Mouse (Mus musculus) hindbrain, embryonic 11.5 days (tissue): ENCODE data around the gene Slc6a3. TPM values are rescaled to one million over a fixed set of nuclear protein-coding genes. Genes with fewer than 3 reads are reported as not detected.

Experiments used
- ATAC-seq: fragments of 200-750 bp; cut with Nextera tagmentation; 2 replicates; pipeline ENCODE4 v1.8.0; 2017; ENCODE audit warnings: mild to moderate bottlenecking, moderate TSS enrichment, moderate library complexity; ENCODE audit not compliant: low FRiP score
- DNase-seq: peaks from one replicate; pipeline ENCODE4 v3.0.0-alpha.2; 2015; ENCODE audit warnings: low spot score
- H3K27ac ChIP-seq: fragments of 300-500 bp; sonication (generic); 2 replicates; pipeline ENCODE4 v1.5.1; 2014; ENCODE audit warnings: mild to moderate bottlenecking, low read depth, low read length
- H3K27me3 ChIP-seq: fragments of 300-500 bp; sonication (generic); 2 replicates; pipeline ENCODE4 v1.6.1; 2014; ENCODE audit warnings: mild to moderate bottlenecking, low read length, moderate library complexity, mixed read lengths; ENCODE audit not compliant: control insufficient read depth, insufficient read depth
- H3K36me3 ChIP-seq: fragments of 300-500 bp; sonication (generic); 2 replicates; pipeline ENCODE4 v1.6.1; 2014; ENCODE audit warnings: mild to moderate bottlenecking, low read length, moderate library complexity, mixed read lengths; ENCODE audit not compliant: control insufficient read depth, insufficient read depth
- H3K4me1 ChIP-seq: fragments of 300-500 bp; sonication (generic); replicated peaks from 2 replicates; pipeline ENCODE4 v1.6.1; 2014; ENCODE audit warnings: low read length, mixed read lengths; ENCODE audit not compliant: control insufficient read depth, insufficient read depth
- H3K4me2 ChIP-seq: fragments of 300-500 bp; sonication (generic); replicated peaks from 2 replicates; pipeline ENCODE4 v1.6.1; 2014; ENCODE audit warnings: mild to moderate bottlenecking, low read depth, low read length
- H3K4me3 ChIP-seq: fragments of 300-500 bp; sonication (generic); 2 replicates; pipeline ENCODE4 v1.5.1; 2014; ENCODE audit warnings: low read depth, low read length
- H3K9ac ChIP-seq: fragments of 300-500 bp; sonication (generic); 2 replicates; pipeline ENCODE4 v1.6.1; 2014; ENCODE audit warnings: low read depth, low read length
- H3K9me3 ChIP-seq: fragments of 300-500 bp; sonication (generic); 2 replicates; pipeline ENCODE4 v1.6.1; 2016; ENCODE audit warnings: low read length; ENCODE audit not compliant: control insufficient read depth
- WGBS: fragments of 180-500 bp; shearing (Covaris S2); extraction: QIAGEN DNeasy Blood & Tissue Kit; methylation state at CpG from one replicate; pipeline ENCODE4 v1.1.7; 2014; 5-methylcytosine and 5-hydroxymethylcytosine counted together
- polyA plus RNA-seq: library from polyadenylated mRNA; unstranded; fragments of >200 nt; fragmentation: Nextera tagmentation; extraction: Ambion mirVana; gene quantifications from 2 replicates; pipeline ENCODE4 v1.2.1, GENCODE M21; 2014

Slc6a3 gene
- polyA plus RNA-seq, 1 experiment from 2014 or later = 0.36 TPM

DNA sequence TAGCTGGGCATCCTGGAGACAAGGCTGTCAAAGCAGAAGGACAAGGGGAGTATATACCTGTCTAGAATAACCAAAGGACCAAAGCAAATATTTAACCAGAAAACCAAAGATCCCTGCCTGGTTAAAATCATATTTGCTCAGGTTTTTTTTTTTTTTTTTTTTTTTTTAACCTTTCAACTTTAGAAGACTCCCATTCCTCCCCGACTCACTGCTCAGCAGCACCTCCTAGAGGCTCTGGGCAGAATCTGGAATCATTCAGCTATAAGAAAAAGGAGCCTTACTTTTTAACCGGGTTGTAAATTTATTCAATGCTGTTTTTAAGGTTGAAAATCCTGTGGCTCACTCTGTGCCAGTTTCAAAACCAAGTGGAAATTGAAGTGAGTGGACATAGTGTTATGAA lies 33.8 kb upstream of the Slc6a3 start:
- H3K9me3 ChIP-seq = no peaks in the 10 kb centered on the region
- ATAC-seq (no peak), DNase-seq (peak; percentile 42)
- no peaks in the 10 kb centered on the region for H3K27me3 ChIP-seq
- no peak overlapping the region for H3K27ac ChIP-seq
- 0 out of 2 replicates have a peak, but pooled peaks cover 6% of the 10 kb centered on the region for H3K36me3 ChIP-seq
- H3K9ac ChIP-seq = no peak overlapping the region
- WGBS = 79% methylated on average over 2 of the region's 2 CpGs
- no peak overlapping the region for H3K4me3 ChIP-seq
- H3K4me1 ChIP-seq = no peaks in the 10 kb centered on the region
- no peak overlapping the region for H3K4me2 ChIP-seq

DNA sequence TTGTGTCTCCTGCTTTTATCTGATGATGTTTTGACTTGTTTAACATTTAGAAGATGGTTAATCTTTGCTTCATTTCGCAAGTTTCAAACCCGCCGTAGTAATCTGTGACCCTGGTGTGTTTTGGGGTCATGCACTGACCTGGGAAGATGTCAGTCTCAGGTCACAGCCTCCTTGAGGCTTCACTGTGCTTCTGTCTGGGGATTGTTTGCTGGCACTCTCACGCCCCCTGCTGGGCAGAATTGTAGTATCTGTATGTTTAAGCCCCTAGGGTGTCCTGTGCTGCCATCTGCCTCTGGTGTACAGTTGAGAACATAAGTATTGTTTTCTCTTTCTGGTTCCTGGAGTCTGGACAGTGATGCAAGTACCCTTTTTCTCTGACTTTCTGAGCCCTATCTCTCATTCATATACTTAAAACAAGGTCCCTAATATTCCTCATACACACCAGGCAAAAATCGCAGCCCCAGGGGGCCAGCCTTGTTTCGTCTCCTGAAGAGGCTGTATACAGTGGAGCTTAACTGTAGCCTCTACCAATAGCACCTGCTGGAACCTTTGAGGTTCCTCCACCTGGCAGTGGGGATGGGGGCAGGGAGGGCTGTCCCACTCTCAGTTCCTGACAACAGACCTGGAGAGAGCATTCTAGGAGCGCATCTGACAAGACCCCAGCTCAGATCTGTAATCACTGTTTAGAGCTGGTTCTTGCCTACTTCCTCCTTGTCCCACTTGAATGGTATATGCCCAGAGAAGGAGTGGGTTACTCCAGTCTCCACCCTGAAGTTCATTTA lies 30.7 kb upstream of the Slc6a3 start:
- H3K4me2 ChIP-seq = no peak overlapping the region
- no peak overlapping the region for H3K4me3 ChIP-seq
- DNase-seq (peak; percentile 83), ATAC-seq (peak; percentile 67)
- no peaks in the 10 kb centered on the region for H3K9me3 ChIP-seq
- no peak overlapping the region for H3K27ac ChIP-seq
- H3K9ac ChIP-seq = no peak overlapping the region
- H3K4me1 ChIP-seq = no peaks in the 10 kb centered on the region
- 0 out of 2 replicates have a peak, but pooled peaks cover 3% of the 10 kb centered on the region for H3K36me3 ChIP-seq
- 70% methylated on average over 7 of the region's 7 CpGs for WGBS
- no peaks in the 10 kb centered on the region for H3K27me3 ChIP-seq

DNA sequence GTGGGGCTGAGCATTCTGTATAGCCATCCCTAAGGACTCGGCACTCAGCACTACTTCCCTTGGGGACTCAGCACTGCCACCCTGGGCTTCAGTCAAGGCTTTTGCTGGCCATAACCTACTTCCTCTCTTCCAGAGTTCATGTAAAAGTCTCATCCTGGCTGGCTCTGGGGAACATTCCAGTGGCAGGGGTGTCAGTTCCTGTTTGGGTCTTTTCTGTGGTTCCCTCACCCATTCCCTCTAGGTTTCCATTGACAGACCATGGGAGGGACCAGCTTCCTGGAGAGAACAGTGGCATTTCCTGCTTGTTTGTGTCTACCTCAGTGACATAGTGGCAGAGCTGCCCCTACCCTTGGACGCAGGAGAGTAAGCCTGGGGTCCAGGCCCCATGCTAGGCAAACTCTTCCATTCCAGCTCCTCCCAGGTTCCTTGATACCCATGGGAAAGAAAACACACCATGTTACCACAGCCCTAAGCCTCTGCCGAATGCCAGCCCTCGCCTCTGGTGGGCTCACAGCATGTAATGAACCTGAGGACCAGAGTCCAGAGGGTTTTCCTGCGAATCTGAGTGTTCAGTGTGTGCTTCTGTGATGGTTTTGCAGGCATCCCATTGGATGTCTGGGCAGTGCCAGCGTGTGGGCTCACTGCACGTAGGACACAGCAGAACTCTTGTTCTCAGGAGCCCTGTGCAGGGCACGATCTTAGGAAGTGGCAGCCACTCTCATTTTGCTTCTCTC lies 27.6 kb upstream of the Slc6a3 start:
- H3K27me3 ChIP-seq = no peaks in the 10 kb centered on the region
- 88% methylated on average over 8 of the region's 8 CpGs for WGBS
- no peak overlapping the region for H3K4me2 ChIP-seq
- no peak for ATAC-seq
- H3K9ac ChIP-seq = no peak overlapping the region
- H3K9me3 ChIP-seq = no peaks in the 10 kb centered on the region
- no peak for DNase-seq
- no peak overlapping the region for H3K27ac ChIP-seq
- H3K36me3 ChIP-seq = no peaks in the 10 kb centered on the region
- H3K4me3 ChIP-seq = no peak overlapping the region
- H3K4me1 ChIP-seq = no peaks in the 10 kb centered on the region

DNA sequence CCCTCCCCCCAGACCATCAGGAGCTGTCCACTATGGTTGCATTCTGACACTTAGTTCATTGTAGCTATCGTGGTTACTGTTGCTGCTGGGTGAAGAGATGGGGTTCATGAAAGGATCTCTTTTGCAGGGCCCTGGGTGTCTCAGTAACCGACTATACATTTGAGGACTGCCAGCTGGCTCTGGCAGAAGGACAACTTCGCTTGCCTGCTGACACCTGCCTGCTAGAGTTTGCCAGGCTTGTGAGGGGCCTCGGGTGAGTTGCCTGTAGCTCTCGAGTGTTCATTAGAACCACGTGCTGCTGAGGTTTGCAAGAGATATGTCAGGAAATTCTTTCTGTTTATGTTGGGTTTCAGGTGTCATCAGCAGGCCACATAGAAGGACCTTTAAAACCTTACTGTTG lies 26.7 kb upstream of the Slc6a3 start:
- WGBS = 90% methylated on average over 6 of the region's 6 CpGs
- no peak for DNase-seq
- Histone ChIP-seq H3K36me3 (no peaks in the 10 kb centered on the region; the same call in 1 of the 2 replicates), H3K4me3 (no peak overlapping the region), H3K27me3 (no peaks in the 10 kb centered on the region), H3K4me2 (no peak overlapping the region), H3K27ac (no peak overlapping the region), H3K9me3 (no peaks in the 10 kb centered on the region), H3K4me1 (no peaks in the 10 kb centered on the region), H3K9ac (no peak overlapping the region)
- ATAC-seq = no peak

DNA sequence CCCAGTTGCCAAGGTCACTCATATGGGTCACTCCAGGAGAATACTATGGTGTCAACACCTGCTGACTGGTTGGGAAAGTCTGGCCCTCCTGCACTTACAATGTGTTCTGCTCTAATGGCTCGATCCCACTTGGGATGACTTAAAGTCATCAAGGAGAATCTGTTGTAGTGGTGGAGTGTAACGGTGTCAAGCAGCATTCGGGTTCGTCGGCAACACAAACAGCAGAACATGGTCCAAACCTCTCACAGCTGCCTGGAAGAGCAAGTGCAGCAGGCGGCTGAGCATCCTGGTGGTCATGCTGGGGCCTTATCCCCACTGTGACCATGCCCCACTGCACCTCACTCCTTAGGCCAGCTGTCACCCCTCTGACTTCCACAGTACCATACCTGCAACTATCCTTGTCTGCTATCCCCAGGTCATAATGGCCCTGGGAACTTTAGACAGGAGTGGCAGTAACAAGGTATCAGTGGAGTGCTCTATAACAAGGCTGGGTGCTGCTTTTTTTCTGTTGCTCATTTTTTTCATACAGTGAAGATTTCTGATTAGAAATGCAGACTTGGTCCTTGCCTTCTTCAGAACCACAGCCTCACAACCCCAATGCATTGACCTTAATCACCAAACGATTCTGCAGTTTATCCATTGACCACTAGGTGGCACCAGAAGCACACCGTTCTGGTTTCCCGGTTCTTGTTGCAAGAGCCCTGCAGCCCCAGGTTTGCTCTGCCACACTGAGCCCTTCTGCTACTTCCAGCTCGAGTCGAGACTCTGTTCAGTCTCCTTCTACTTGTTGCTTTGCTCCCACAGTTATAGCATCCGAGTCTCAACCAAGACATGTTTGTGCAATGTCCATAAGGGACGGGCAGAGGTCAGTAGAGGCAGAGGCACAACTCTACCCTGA lies 23.5 kb upstream of the Slc6a3 start:
- no peak overlapping the region for H3K4me3 ChIP-seq
- H3K9ac ChIP-seq = no peak overlapping the region
- H3K36me3 ChIP-seq = no peaks in the 10 kb centered on the region; the same call in 1 of the 2 replicates
- no peaks in the 10 kb centered on the region for H3K27me3 ChIP-seq
- H3K4me1 ChIP-seq = no peaks in the 10 kb centered on the region
- no peak overlapping the region for H3K4me2 ChIP-seq
- DNase-seq = peak; percentile 91
- H3K27ac ChIP-seq = no peak overlapping the region
- peak; percentile 61 for ATAC-seq
- WGBS = 61% methylated on average over 13 of the region's 13 CpGs
- no peaks in the 10 kb centered on the region for H3K9me3 ChIP-seq

DNA sequence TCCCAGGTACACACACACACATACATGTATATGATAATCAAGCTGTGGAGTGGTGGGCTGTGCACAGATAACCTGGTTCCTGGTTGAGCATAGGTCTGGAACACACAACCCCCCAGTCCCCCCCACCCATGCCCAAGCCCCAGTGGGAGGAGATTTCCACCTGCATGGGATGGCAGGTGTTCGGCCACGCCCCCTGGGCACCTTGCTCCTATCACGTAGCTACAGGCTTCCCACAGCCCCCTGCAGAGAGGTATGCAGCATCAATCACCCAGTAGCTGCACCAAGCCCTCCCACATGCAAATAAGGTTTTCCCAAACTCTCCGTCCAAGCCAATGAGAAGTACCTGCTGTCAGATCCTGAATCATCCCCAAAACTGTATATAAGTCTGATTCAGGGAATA lies 19.7 kb upstream of the Slc6a3 start:
- no peak for ATAC-seq
- 82% methylated on average over 4 of the region's 4 CpGs for WGBS
- H3K9ac ChIP-seq = no peak overlapping the region
- no peaks in the 10 kb centered on the region; the same call in 1 of the 2 replicates for H3K36me3 ChIP-seq
- H3K9me3 ChIP-seq = no peaks in the 10 kb centered on the region
- no peak overlapping the region for H3K4me2 ChIP-seq
- no peaks in the 10 kb centered on the region for H3K27me3 ChIP-seq
- no peaks in the 10 kb centered on the region for H3K4me1 ChIP-seq
- no peak overlapping the region for H3K27ac ChIP-seq
- H3K4me3 ChIP-seq = no peak overlapping the region
- DNase-seq = no peak

DNA sequence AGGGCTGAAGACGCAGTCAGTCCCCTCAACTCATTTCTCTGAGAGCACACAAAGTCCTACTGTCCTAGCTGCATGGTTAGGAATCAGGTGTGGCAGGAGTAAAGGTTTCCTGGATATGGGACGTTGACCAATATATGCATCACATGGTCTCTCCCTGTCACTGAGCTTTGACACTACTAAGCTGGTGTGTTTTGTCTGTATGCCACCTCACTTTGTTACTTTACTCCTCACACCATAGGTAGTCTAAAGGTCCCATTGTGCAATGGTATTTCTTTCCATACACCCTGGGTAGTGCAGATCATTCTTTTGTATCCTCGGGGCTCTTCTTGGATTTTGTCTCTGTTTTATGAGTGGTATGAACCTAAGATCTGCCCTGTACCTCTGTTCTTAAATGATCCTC lies 2.8 kb upstream of the Slc6a3 start:
- H3K36me3 ChIP-seq = no peaks in the 10 kb centered on the region
- ATAC-seq = no peak
- 91% methylated on average over 3 of the region's 3 CpGs for WGBS
- H3K4me3 ChIP-seq = no peak overlapping the region
- H3K9ac ChIP-seq = no peak overlapping the region
- H3K9me3 ChIP-seq = no peaks in the 10 kb centered on the region
- peaks cover 2% of the 10 kb centered on the region; the same call in 1 of the 2 replicates for H3K4me1 ChIP-seq
- H3K27ac ChIP-seq = no peak overlapping the region
- peaks cover 26% of the 10 kb centered on the region for H3K27me3 ChIP-seq
- no peak for DNase-seq
- no peak overlapping the region for H3K4me2 ChIP-seq

DNA sequence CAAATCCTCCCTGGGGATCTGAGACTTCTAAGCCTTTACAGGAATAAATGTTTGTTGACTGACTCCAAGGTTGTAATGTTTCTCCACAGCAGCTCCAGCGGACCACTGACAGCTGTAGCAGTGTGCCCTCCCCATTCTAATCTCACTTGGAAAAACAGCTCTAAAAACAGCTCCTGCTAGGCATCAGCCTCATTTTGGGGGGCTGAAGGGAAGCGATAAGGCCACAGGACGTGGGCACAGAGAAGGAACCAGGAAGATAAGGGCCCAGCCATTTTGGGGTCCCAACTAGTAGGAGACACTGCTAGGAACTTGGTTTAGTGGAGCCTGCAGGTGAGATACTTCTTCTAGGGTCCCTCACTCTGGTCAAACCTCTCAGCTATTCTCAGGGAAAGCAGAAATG lies 1.3 kb upstream of the Slc6a3 start:
- Histone ChIP-seq H3K9ac (no peak overlapping the region), H3K27ac (no peak overlapping the region), H3K4me2 (no peak overlapping the region), H3K9me3 (no peaks in the 10 kb centered on the region), H3K4me3 (no peak overlapping the region), H3K36me3 (no peaks in the 10 kb centered on the region), H3K4me1 (peaks cover 2% of the 10 kb centered on the region; the same call in 1 of the 2 replicates), H3K27me3 (peaks cover 26% of the 10 kb centered on the region)
- ATAC-seq (no peak), DNase-seq (no peak)
- WGBS = 55% methylated on average over 3 of the region's 3 CpGs
